Mouse (Mus musculus) retina, adult 2 months (tissue): ENCODE results near the gene Capzb.

Experiments
- DNase-seq: peaks from one replicate; pipeline ENCODE4 v3.0.0-alpha.2; 2012; ENCODE audit warnings: low read depth, low spot score

Capzb gene

DNA sequence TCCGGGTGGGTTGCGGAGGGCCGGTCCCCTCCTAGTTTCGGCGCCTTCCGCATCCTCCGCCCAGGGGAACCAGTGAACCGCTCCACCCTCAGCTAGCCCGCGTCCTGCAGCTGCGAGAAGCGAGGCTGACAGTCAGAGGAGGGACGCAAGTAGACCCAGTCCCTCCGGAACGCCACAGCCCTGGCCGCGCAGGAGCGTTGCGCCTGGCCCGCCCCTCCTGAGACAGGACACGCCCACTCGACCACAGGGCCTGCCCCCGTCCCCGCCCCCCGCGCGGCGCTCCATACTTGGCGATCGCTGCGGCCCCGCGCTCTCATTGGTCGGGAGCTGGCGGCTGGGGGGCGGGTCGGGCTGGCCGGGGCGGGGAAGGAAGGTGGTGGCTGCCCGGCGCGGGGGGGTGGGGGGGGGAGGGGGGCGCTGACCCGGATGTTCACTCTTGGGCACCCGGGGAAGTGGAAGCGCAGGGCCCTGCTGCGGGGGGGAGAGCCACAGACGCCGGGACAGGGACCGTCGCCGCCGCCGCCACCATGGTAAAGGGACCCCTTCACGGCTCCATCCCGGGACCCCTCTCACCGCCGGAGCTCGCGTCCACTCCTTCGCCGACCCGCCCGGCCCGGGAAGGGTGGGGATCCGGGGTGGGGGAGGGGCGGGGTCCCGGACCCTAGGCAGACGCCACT, at the start of gene Capzb:
TSS of gene Capzb (plus strand) at position 401 of the 677 bp plus-strand sequence.
- peak; percentile 89 for DNase-seq

DNA sequence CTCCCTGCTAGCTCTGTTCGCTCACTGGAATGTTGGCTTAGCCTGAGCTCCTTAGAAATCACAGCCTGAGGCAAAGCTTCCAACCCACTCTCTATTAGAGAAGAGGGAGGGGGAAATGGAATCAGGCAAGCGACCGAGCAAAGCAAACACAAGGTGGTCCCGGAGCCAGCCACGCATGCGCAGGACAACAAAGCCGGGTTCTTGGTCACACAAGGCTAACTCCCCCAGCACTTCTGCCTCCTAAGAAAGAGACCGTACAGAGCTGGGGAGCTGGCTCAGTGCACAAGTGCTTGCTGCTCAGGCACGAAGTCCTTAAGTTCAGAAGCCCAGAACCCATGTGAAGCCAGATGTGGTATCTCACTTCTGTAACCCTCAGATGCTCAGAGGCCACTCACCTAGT, 49.7 kb upstream of the Capzb start:
- no peak for DNase-seq

DNA sequence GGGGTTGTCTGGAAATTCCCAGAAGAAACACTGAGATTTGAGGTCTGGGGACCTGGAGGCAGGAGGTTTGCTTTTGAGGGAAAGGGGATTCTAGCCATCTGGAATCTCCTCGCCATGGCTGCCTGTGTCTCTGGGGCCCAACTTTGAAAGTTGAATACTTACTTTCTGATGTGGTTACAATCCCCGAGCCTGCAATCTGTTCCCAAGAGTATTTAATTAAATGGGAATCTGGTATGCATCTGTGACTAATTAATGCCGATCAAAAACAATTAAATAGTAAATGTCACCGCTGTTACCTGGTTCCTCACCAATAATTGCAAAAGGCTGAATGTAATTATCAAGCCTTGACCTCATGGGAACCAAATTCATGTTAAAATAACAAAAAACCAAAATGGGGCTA, 48.1 kb upstream of the Capzb start:
- no peak for DNase-seq

DNA sequence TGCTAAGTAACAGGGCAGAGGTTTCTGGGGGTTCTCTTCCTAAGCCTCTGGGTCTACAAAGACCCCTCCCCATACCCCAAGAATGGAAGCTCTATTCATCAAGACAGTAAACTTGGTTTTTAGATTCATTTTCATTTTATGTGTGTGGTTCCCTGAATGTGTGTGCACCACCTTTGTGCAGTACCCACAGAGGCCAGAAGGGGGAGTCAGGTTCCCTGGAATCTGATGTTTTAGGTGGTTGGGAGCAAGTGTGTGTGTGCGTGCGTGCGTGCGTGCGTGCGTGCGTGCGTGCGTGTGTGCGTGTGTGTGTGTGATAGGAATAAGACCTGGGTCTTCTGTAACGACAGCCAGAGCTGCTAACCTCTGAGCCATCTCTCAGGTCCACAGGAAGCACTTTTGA, 47.5 kb upstream of the Capzb start:
- no peak for DNase-seq

DNA sequence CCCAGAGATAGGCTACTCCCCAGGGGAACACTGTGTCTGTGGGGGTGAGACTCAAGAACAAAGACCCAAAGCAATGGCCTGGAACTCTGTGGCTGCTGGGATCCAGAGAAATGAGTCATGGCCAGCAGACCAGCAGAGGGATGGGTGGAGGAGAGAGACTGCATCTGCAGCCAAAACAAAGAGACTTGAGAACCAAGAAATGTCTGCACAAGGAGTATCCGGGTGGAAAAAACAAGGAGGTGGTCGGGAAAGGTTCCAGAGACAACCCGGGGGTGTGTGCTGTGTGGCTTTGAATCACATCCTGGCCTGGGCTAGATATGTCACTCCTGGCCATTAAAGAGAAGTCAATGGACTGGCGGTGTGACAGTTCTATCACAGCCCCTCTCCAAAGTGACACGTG, 45.9 kb upstream of the Capzb start:
- DNase-seq = no peak

DNA sequence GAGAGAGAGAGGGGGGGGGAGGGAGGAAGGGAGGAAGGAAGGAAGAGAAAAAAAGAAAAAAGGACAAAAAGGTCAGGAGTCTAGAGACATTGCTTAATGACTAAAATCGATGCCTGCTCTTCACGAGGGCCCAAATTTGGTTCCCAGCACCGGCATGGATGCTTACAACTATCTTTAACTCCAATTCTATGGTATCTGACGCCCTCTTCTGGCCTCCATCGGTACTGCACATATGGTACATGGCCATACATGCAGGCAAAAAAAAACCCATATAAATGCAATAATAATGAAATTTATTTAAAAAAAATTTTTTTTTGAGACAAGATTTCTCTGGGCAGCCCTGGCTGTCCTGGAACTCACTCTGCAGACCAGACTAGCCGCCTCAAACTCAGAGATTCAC, 41.3 kb upstream of the Capzb start:
- DNase-seq = no peak

DNA sequence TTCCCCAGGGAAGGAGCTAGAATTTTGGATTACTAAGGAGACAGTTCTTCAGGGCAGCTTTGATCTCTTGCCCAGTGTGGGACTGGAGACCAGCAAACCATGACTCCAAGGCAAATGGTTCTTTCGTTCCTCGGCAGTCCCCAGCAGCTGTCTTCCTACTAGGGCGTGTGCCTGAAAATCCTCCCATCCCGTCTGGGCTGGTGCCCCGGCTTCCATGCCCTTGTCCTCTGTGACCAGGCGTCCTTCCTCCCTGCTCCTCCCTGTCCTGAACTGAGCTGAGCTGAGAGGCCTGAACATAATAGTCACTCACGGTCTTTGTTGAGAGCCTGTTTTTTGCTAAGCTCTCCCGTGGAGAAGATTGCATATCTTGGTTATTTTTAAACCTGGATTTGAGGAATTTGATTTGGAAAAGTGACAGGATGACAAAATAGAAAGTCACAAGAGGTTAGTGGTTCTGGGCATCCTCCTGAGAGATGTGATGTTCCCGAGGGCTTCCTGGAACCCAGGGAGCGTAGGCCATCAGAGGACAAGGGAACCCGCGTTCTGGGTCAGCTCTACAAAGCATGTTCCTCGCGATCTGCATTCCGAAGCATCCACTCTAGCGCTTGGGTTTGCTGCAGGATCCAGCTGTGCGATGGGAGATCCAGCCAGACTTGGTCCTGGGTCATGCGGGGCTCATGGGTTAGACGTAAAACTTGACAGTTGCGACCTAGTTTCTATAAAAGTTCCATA, 38.0 kb upstream of the Capzb start:
- no peak for DNase-seq

DNA sequence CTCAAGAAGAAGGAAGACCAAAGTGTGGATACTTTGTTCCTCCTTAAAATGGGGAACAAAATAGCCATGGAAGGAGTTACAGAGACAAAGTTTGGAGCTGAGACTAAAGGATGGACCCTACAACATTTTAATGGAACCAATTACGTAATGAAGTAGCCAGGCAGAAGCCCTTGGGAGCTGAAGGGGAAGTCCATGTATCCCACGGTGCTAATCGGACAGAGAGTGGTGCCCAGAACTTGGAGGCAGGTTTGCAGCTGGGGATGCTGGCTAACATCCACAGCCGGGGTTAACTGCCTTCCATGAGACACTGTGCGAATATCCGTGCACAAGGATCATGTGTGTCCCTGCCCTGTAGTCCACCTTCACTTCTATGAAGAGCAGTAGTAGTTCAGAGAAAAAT, 36.2 kb upstream of the Capzb start:
- DNase-seq = no peak

DNA sequence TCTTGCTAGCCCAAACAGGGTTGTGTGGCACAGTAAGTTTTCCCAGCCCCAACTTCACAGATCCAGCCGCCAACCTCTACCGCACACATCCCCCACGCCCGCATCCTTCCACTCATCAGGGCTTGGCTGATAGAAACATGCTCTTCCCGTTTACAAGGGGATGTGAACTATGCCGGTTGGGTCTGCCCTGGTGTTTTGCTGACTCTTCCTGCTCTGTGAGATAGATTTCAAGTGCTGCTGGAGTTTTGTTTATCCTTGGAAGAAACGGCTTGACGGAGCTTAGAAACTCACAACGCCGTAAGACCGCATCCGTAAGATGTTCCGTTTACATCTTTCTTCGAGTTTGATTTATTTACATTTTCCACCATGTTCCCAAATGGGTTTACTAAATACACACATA, 34.3 kb upstream of the Capzb start:
- DNase-seq = no peak

DNA sequence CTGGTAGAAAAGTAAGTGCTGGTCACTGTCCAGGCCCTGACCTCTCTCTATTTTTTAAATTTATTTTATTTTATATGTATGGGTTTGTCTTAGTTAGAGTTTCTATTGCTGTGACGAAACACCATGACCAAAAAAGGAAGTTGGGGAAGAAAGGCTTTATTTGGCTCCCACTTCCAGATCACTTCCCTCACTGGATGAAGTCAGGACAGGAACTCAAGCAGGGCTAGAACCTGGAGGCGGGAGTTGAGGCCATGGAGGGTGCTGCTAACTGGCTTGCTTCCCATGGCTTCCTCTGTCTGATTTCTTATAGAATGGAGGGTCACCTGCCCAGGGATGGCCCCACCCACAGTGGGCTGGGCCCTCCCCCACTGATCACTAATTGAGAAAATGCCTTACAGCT, 31.6 kb upstream of the Capzb start:
- DNase-seq = no peak

DNA sequence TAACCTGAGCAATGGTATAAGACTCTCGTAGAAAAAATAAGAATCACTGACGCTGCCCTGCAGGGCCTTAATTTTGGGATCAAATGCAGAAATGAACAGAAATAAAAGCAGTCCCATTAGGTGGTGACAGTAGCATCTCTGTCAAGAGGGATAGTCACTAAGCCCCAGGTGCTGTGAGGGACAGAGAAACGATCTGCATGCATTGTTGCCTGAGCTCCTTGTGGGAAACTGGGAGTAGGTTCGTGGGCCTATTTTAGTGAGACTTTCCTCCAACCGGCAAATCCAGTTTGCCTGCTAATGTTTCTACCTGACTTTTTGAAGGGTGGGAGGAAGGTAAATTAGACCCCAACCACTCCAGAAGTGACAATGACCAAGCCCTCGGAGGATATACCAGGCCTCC, 28.6 kb upstream of the Capzb start:
- DNase-seq = no peak

DNA sequence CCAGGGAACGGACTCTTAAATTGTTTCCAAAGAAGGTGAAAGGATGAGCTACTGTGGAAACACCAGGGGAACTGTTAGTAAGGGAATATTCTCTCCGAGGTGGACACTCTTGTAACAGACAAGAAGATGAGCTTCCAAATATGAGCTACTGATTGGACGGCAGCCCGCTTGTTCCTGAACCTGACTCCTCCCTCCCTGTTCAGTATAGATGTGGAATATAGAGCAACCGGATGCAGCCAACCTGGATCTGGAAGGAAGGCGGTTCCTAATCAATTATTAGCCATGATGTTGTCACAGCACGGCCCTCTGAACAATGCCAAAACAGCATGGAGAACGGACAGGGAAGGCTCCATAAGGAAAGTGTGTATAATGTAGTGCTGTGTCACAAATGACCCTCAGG, 27.4 kb upstream of the Capzb start:
- no peak for DNase-seq

DNA sequence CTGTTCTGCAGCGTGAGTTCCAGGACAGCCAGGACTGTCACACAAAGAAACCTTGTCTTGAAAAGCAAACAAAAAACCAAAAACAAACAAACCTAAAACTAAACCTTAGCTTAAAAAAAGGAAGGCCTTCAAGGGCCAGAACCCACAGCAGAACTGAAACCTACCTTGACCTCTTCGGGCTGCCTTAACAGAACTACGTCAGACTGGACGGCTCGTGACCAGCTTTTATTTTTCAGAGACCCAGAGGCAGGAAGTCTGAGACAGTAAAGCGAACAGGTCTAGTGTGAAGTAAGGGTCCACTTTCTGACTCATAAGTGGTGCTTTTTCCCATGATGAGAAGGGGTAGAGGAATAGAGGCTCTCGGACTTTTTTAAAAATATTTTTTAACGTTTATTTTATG, 26.5 kb upstream of the Capzb start:
- no peak for DNase-seq

DNA sequence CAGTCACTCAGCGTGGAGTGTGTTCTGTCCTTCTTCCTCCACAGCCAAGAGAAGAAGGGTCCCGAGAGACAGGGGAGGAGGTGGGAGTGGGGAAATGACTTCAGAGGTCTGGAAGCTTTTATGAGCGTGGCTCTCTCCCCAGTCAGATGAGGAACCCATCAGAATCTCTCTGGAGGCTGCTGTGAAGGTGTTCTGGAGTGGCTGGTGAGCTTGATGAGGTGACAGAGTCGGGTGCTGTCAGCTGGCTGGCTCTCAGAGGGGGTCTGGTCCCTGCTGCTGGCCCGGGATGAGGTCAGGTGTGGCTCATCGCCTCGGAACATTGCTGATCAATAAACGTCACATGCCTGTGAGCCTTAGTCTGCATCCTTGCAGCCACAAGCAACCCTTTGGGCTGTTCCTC, 25.6 kb upstream of the Capzb start:
- DNase-seq = no peak

DNA sequence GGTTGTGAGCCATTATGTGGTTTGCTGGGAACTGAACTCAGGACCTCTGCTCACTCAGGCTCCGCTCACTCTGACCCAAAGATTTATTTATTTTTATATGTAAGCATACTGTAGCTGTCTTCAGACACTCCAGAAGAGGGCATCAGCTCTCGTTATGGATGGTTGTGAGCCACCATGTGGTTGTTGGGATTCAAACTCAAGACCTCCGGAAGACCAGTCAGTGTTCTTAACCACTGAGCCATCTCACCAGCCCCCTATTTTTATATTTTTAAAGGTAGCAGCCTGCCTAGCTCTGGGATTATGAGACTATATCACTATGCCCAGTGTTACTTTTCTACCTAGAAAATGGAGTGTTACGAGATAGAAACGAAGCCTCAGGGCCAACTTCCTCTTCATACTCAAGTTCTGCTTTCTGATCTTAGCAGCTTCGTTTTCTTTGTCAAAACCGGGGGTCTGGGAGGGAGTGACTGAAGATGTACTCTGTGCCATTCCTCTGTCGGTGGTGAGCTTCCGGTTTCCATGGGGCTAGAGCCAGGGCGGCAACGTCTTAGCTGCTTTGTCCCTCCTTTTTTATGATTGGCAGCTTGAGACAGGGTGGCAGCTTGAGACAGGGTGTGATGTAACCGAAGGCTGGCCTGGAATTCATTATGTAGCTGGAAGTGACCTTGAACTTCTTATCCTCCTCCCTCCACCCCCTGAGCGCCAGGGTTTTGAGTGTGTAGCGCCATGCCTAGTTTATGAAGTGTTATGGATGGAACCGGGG, 23.5 kb upstream of the Capzb start:
- no peak for DNase-seq

DNA sequence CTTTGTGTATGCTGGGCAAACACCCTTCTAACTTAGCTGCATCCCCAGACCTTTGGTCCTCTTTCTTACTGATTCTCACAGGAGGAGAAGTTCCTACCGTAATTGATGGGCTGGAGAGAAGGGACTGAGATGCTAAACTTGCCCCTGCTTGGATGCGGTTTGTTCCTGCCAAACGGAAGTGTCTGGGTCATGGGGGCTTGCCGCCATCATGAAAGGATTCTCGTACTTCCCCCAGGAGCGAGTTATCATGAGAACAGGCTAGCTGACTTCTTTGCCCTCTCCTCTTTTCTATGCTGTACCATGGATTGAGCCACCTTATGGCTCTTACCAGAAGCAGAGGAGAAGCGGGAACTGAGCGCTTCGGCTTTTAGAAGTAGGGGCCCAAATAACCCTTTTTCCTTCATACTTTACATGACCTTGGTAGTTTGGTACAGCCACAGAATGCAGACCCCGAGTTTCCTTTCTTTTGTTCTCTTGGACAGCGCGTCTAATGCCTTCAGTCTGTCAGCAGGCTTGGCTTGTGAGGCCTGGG, 22.9 kb upstream of the Capzb start:
- no peak for DNase-seq

DNA sequence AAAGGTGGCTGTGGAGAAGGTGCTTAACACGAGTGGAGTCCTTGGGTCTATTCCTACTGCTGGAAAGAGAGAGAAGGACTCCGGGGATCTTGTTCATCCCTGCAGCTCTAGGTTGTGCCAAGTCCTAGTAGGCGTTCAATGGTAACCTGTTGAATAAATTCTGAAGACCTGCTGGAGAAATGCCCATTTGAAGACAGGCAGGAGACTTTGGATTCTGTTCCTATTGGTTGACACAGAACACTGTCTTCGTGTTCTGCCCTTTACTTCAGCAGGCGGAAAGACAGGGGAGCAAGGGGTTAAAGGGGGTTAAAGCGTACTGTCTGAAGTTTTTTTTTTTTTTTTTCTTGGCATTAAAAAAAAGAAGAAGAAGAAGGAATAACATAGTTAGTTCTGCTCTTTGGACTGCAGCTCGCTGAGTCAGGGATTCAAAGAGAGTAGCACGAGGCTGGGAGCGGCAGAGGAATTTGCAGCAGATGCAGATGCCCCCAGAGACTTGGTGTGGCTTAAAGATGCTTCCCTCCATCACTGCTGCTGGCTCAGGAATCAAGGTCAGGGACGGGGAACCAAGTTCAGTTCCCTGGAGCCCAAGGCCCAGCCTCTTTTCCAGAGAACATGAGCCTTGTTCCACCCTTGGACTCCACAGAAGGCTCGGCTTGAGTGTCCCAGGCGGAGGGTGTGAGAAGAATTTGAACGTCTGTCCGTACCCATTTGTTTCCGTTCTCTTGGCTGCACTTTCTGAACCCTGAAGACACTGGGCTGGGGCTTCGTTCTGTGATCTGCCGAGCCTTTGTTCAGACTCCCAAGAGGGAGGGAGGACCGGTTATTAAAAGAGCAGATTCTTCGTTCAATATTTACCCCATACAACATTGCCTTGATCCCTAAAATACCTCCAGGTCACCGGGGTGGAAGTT, 17.4 kb upstream of the Capzb start:
- DNase-seq = no peak

DNA sequence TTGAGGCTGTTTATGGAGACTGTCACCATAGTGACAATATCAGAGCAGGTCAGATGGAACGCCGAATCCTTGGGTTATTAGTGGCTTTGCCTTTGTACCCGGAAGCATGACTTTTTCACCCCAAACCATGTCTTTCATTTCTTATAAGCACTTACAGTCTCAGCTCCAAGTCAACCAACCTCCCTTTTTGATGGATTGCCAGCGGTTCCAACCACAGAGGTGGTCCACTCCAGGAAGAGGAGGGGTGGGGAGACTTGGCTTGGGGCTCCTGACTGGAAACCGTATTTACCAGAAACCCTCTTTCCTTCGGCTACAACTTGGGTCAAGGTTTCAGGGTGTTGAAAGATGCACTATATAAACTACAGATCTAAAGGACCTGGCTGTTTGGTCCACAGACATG, 16.7 kb upstream of the Capzb start:
- no peak for DNase-seq

DNA sequence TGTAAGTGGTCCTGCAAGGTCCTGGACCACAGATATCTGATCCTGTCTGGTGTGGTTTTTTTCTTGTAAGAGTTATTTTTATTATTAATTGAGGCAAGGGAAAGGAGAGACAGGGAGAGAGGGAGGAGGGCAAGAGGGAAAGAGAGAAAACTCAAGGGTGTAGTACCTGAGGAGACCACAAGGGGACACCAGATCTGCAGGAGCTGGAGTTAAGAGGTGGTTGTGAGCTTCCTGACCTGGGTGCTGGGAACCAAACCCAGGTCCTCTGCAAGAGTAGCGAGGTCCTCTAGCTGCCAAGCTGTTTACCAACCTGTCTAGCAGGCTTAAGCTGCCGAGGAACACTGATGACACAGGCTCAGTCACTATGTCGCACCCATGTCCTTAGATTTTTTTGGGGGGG, 14.8 kb upstream of the Capzb start:
- DNase-seq = no peak

DNA sequence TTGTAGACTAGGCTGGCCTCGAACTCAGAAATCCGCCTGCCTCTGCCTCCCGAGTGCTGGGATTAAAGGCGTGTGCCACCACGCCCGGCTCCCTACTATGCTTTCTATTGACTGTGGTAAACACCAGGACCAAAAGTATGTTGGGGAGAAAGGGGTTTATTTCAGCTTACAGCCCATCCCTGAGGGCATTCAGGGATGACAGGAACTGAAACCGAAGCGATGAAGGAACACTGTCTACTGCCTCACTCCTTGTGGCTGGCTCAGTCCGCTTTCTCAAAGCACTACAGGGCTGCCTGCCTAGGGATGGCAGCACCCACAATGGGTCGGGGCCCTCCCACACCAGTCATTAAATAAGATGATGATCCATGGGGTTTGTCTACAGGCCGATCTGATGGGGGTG, 14.3 kb upstream of the Capzb start:
- DNase-seq = no peak

DNA sequence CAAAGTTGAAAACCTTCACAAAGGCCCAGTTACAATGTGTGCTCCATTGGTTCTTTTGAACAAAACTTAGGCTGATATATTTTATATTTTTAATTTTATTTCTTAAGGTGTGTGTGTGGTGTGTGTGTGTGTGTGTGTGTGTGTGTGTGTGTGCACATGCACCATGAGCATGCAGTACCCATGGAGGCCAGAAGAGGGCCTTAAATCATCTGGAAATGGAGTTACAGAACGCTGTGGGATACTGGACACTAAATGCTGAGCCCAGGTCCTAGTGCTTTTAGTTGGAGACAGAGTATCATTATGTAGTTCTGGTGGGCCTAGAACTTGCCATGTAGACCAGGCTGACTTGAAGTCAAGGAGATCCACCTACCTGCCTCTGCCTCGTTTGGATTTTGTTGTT, 13.5 kb upstream of the Capzb start:
- no peak for DNase-seq
